Comparison of ENCODE assay signal across 13 mouse cellular contexts in genomic region chr4:111597986-111598385, GRCm38 (mm10).
DNase-seq lines count a peak whose midpoint lies in the region; ATAC-seq and TF ChIP-seq lines count a peak whose summit lies in the region.
"Had no signal": no experiment of that assay in that cellular context is flagged by ENCODE, and none has a peak within 500 bp of the region (broad histone marks: within the 10 kb centered on the region; RNA-seq: fewer than 3 reads in every experiment).

No protein-coding gene starts in this region.

- 0 out of 2 replicates have a peak, but pooled peaks cover 4% of the 10 kb centered on the region for H3K4me1 ChIP-seq in embryonic facial prominence, embryonic 14.5 days (ENCODE audit: control insufficient read depth, insufficient read depth, low read length)
- H3K4me1 ChIP-seq in embryonic facial prominence, embryonic 10.5 days, result no peaks in the 10 kb centered on the region
- H3K4me1 ChIP-seq in lung, postnatal 0 days (ENCODE audit: insufficient read depth, low read depth, low read length), result no peaks in the 10 kb centered on the region; the same call in 1 of the 2 replicates

- H3K9ac ChIP-seq in embryonic facial prominence, embryonic 14.5 days (ENCODE audit: low read depth, low read length), result no peak overlapping the region
- no peak overlapping the region for H3K9ac ChIP-seq in lung, postnatal 0 days (replicated peaks; ENCODE audit: low read depth)
- H3K9ac ChIP-seq: forebrain, embryonic 15.5 days had no signal

- DNase-seq in embryonic facial prominence, embryonic 14.5 days (ENCODE audit: low spot score), result peak; percentile 26
- no peak for DNase-seq in embryonic facial prominence, embryonic 10.5 days (ENCODE audit: low spot score)
- peak; percentile 41 to 55 for DNase-seq in left cerebral cortex, adult 18-20 months (ENCODE audit: low spot score in 2 of 2)
- DNase-seq in left cerebral cortex, postnatal 10 days (ENCODE audit: extremely low spot score in 1 of 2, low spot score in 2 of 2), result no peak
- DNase-seq in adrenal gland, adult (ENCODE audit: inconsistent age in 2 of 2, low spot score in 1 of 2), result peak; percentile 59 to 84
- DNase-seq in lung, postnatal 0 days (ENCODE audit: low spot score), result peak; percentile 39
- no peak for DNase-seq in kidney, postnatal 4 days
- no peak for DNase-seq in gastrocnemius, adult 8-10 months (ENCODE audit: low spot score in 2 of 2)
- DNase-seq: B cell, adult 2 months; thymus, postnatal 25 days had no signal

- H3K9me3 ChIP-seq in embryonic facial prominence, embryonic 14.5 days (ENCODE audit: control insufficient read depth, low read length), result no peaks in the 10 kb centered on the region
- H3K9me3 ChIP-seq in embryonic facial prominence, embryonic 10.5 days, result no peaks in the 10 kb centered on the region
- H3K9me3 ChIP-seq in lung, postnatal 0 days (ENCODE audit: low read length), result no peaks in the 10 kb centered on the region
- H3K9me3 ChIP-seq: forebrain, embryonic 15.5 days had no signal

- no peak for TF ChIP-seq CTCF in lung, postnatal 0 days (IDR thresholded peaks at IDR 0.05)

- H3K27ac ChIP-seq in embryonic facial prominence, embryonic 14.5 days (replicated peaks; ENCODE audit: low read depth, low read length), result no peak overlapping the region
- H3K27ac ChIP-seq in embryonic facial prominence, embryonic 10.5 days (replicated peaks), result no peak overlapping the region
- H3K27ac ChIP-seq in lung, postnatal 0 days (ENCODE audit: low read length), result no peak overlapping the region
- H3K27ac ChIP-seq: forebrain, embryonic 15.5 days had no signal

- 52% methylated on average over 1 of the region's 1 CpGs for WGBS in embryonic facial prominence, embryonic 14.5 days
- 79% methylated on average over 1 of the region's 1 CpGs for WGBS in embryonic facial prominence, embryonic 10.5 days
- 24% methylated on average over 1 of the region's 1 CpGs for WGBS in lung, postnatal 0 days

- no peaks in the 10 kb centered on the region for H3K27me3 ChIP-seq in embryonic facial prominence, embryonic 14.5 days (replicated peaks; ENCODE audit: control insufficient read depth, insufficient read depth, low read length)
- H3K27me3 ChIP-seq in embryonic facial prominence, embryonic 10.5 days (replicated peaks; ENCODE audit: low read depth, poor library complexity, severe bottlenecking), result no peaks in the 10 kb centered on the region
- H3K27me3 ChIP-seq in lung, postnatal 0 days (replicated peaks; ENCODE audit: insufficient read depth, low read length), result no peaks in the 10 kb centered on the region
- H3K27me3 ChIP-seq: forebrain, embryonic 15.5 days; Patski had no signal

- no peaks in the 10 kb centered on the region for H3K36me3 ChIP-seq in embryonic facial prominence, embryonic 14.5 days (ENCODE audit: control insufficient read depth, insufficient read depth, low read length)
- H3K36me3 ChIP-seq in embryonic facial prominence, embryonic 10.5 days (replicated peaks), result no peaks in the 10 kb centered on the region
- H3K36me3 ChIP-seq in lung, postnatal 0 days (ENCODE audit: insufficient read depth, low read length), result no peaks in the 10 kb centered on the region
- H3K36me3 ChIP-seq: forebrain, embryonic 15.5 days had no signal

- no peak overlapping the region for H3K4me2 ChIP-seq in embryonic facial prominence, embryonic 14.5 days (ENCODE audit: low read depth, low read length)
- H3K4me2 ChIP-seq in lung, postnatal 0 days (replicated peaks; ENCODE audit: low read depth, low read length), result no peak overlapping the region
- H3K4me2 ChIP-seq: forebrain, embryonic 15.5 days; midbrain, embryonic 11.5 days had no signal

- H3K4me3 ChIP-seq in embryonic facial prominence, embryonic 14.5 days (ENCODE audit: low read depth, low read length), result no peak overlapping the region
- H3K4me3 ChIP-seq in embryonic facial prominence, embryonic 10.5 days, result no peak overlapping the region
- H3K4me3 ChIP-seq in lung, postnatal 0 days (ENCODE audit: low read depth, low read length), result no peak overlapping the region
- H3K4me3 ChIP-seq: forebrain, embryonic 15.5 days had no signal

- TF ChIP-seq EP300 in lung, postnatal 0 days (IDR thresholded peaks at IDR 0.05), result no peak

- ATAC-seq in embryonic facial prominence, embryonic 14.5 days (ENCODE audit: low read depth), result peak; percentile 37; the same call in 1 of the 2 replicates
- peak; percentile 78 for ATAC-seq in lung, postnatal 0 days
- ATAC-seq: Patski had no signal

- intact Hi-C loops in left cerebral cortex, postnatal 10 days (cut with DNase I), result no loop called here

Comparison
In these comparisons a context has a peak if more than half of its experiments do, and no peak if none do; other contexts are left out.
1. DNase-seq: peak in embryonic facial prominence, embryonic 14.5 days (single experiment), left cerebral cortex, adult 18-20 months (2 of 2), adrenal gland, adult (2 of 2) and lung, postnatal 0 days (single experiment); none in embryonic facial prominence, embryonic 10.5 days (single experiment), left cerebral cortex, postnatal 10 days (0 of 2), kidney, postnatal 4 days (0 of 2) and gastrocnemius, adult 8-10 months (0 of 2).